Mouse (Mus musculus): ENCODE measurements around the gene Zdhhc12.

DNA sequence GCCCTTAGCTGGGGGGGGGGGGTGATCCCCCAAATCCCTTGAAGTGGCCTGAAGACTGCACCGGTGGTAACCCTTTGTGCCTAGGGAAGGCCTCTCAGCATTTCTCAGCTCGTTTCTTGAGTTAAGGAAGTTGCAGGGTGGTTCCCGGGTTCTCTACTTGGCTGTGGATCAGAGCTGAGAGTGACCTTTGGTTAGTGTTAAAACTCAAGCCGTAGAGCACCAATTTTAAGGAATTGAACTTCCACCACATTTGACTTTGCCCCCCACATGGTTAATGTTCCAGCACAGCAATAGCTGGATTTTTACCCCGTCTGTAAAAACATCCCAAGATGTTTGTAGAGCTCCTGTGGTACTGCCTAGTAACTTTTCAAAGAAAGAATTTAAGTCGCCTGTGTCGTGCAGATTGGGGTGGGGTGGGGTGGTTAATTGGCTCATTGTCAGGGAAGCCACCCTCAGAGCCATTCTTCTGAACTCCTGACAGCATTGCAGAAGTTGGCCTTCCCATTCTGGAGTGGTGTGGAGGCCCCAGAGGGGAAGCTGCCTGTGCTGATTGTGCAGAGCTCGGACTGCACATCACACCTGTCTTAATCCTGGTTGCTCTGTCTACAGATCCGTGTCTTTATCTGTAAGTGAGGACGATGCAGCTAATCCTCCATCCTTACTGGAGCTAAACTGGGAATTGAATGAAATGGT is 41.6 kb upstream of the Zdhhc12 start:
- TF ChIP-seq USF1 (IDR thresholded peaks at IDR 0.05; ENCODE audit: low read depth): no peak
- TF ChIP-seq CTCF (IDR thresholded peaks at IDR 0.05; ENCODE audit: control insufficient read depth, insufficient read depth, insufficient read length): no peak
- no peak for TF ChIP-seq CEBPB (IDR thresholded peaks at IDR 0.05; ENCODE audit: low read depth)
- TF ChIP-seq MAX (IDR thresholded peaks at IDR 0.05): no peak
- no peak for TF ChIP-seq MYOD1 (IDR thresholded peaks at IDR 0.05; ENCODE audit: control insufficient read depth, insufficient read length, low read depth)
- TF ChIP-seq MYOG (IDR thresholded peaks at IDR 0.05; ENCODE audit: control insufficient read depth, extremely low read depth, insufficient read length): no peak
